Mouse (Mus musculus) cerebellum, adult 2 months (tissue): ENCODE data around the gene Cpsf4l. TPM values are rescaled to one million over a fixed set of nuclear protein-coding genes. Genes with fewer than 3 reads are reported as not detected.

ENCODE experiments used
- DNase-seq, 2 experiments: peaks; one replicate each; pipeline ENCODE4 v3.0.0; 2021
- H3K27ac ChIP-seq: fragments of 200-500 bp; 2 replicates; pipeline ENCODE4 v1.5.1; 2012; ENCODE audit warnings: low read length, control low read depth, inconsistent platforms; ENCODE audit not compliant: insufficient read depth
- H3K27me3 ChIP-seq: fragments of 200-500 bp; 2 replicates; pipeline ENCODE4 v1.6.1; 2012; ENCODE audit warnings: inconsistent platforms, mild to moderate bottlenecking, low read length, moderate library complexity; ENCODE audit not compliant: control insufficient read depth, insufficient read depth
- H3K4me1 ChIP-seq: fragments of 200-500 bp; 2 replicates; pipeline ENCODE4 v1.6.1; 2011; ENCODE audit warnings: low read length; ENCODE audit not compliant: control insufficient read depth, insufficient read depth
- H3K4me3 ChIP-seq: fragments of 200-500 bp; replicated peaks from 2 replicates; pipeline ENCODE3; 2011; ENCODE audit warnings: mild to moderate bottlenecking, low read depth, low read length, control low read depth; ENCODE audit not compliant: insufficient read depth
- CTCF ChIP-seq: fragments of 200-500 bp; IDR thresholded peaks from 2 replicates; pipeline ENCODE4 v1.5.1; 2011; ENCODE audit warnings: low read depth, mild to moderate bottlenecking, control low read depth, low read length, moderate library complexity, borderline replicate concordance; ENCODE audit not compliant: insufficient read depth
- POLR2A ChIP-seq: fragments of 200-500 bp; IDR thresholded peaks from 2 replicates; pipeline ENCODE4 v1.6.1; 2011; ENCODE audit warnings: low read length, control low read depth, borderline replicate concordance; ENCODE audit not compliant: insufficient read depth
- WGBS: fragments of 180-500 bp; shearing (Covaris S2); methylation state at CpG from one replicate; pipeline ENCODE4 v1.1.7; 2018; 5-methylcytosine and 5-hydroxymethylcytosine counted together
- polyA plus RNA-seq: library from polyadenylated mRNA; depleted of rRNA; stranded (reverse); fragments of >200 nt; gene quantifications from 2 replicates; pipeline ENCODE4 v1.2.3, GENCODE M21; 2012; rRNA removed

Gene Cpsf4l
- polyA plus RNA-seq, 1 experiment, result 7.5 TPM

GRCm38 (mm10) chr11:113651206-113651906 is 58.5 kb downstream of the Cpsf4l start:
- H3K4me1 ChIP-seq, result peaks cover 32% of the 10 kb centered on the region
- peak in 1 of 2 experiments; percentile 72 for DNase-seq
- peak overlapping the region; percentile 20; the same call in 1 of the 2 replicates for H3K27ac ChIP-seq
- WGBS, result 34% methylated on average over 22 of the region's 22 CpGs
- no peak for TF ChIP-seq POLR2A
- no peak for TF ChIP-seq CTCF
- H3K27me3 ChIP-seq, result no peaks in the 10 kb centered on the region
- peak overlapping the region; percentile 32 for H3K4me3 ChIP-seq

GRCm38 (mm10) chr11:113649353-113650210 is 60.2 kb downstream of the Cpsf4l start, which contains the start of gene Slc39a11:
Gene Slc39a11, minus strand, starts transcription at chr11:113650079.
- under 1% methylated on average over 91 of the region's 91 CpGs for WGBS
- Histone ChIP-seq H3K4me3 (peak within 1 kb of the TSS; percentile 78), H3K27ac (peak within 1 kb of the TSS; percentile 74), H3K4me1 (peaks cover 15% of the 10 kb centered on the region), H3K27me3 (no peaks in the 10 kb centered on the region)
- DNase-seq, result peak; percentile 71 to 75
- TF ChIP-seq POLR2A (peak; percentile 59), CTCF (no peak)

GRCm38 (mm10) chr11:113648690-113649352 is 61.0 kb downstream of the Cpsf4l start, which contains the start of gene Cog1:
Gene Cog1, plus strand, starts transcription at chr11:113649169.
- 36% methylated on average over 26 of the region's 26 CpGs for WGBS
- peak within 1 kb of the TSS; percentile 74 for H3K27ac ChIP-seq
- DNase-seq, result peak in 1 of 2 experiments; percentile 32
- H3K4me3 ChIP-seq, result peak within 1 kb of the TSS; percentile 78
- TF ChIP-seq CTCF (no peak), POLR2A (no peak)
- H3K4me1 ChIP-seq, result peaks cover 11% of the 10 kb centered on the region
- H3K27me3 ChIP-seq, result no peaks in the 10 kb centered on the region

Other genes with a start within 250 kb of the Cpsf4l start
- 3.3 and 4.0 TPM in 2 replicates for gene Sstr2, start 90.7 kb downstream of the Cpsf4l start, polyA plus RNA-seq
- 84.0 and 87.5 TPM in 2 replicates for gene Cog1, start 60.8 kb downstream of the Cpsf4l start, polyA plus RNA-seq
- gene Slc39a11, start 59.9 kb downstream of the Cpsf4l start, polyA plus RNA-seq, result 13.0 and 14.1 TPM in 2 replicates
- gene Fam104a, start 25.9 kb downstream of the Cpsf4l start, polyA plus RNA-seq, result 32.5 and 32.9 TPM in 2 replicates
- 10.1 and 10.5 TPM in 2 replicates for gene D11Wsu47e, start 25.6 kb downstream of the Cpsf4l start, polyA plus RNA-seq
- 73.8 and 77.5 TPM in 2 replicates for gene Cdc42ep4, start 41.9 kb upstream of the Cpsf4l start, polyA plus RNA-seq